Mouse (Mus musculus) heart, embryonic 15.5 days (tissue): ENCODE measurements around the gene Ap1g2. TPM values are rescaled to one million over a fixed set of nuclear protein-coding genes. Genes with fewer than 3 reads are reported as not detected.

Source experiments
- ATAC-seq: fragments of 200-750 bp; cut with Nextera tagmentation; replicated peaks from 2 replicates; pipeline ENCODE4 v1.8.0; 2017; ENCODE audit warnings: low read depth, moderate TSS enrichment; ENCODE audit not compliant: insufficient number of reproducible peaks, insufficient read depth, low FRiP score
- H3K27ac ChIP-seq: fragments of 300-500 bp; sonication (generic); 2 replicates; pipeline ENCODE4 v1.5.1; 2015; ENCODE audit warnings: mild to moderate bottlenecking, inconsistent platforms
- H3K27me3 ChIP-seq: fragments of 300-500 bp; sonication (generic); 2 replicates; pipeline ENCODE4 v1.6.1; 2015; ENCODE audit warnings: inconsistent platforms
- H3K36me3 ChIP-seq: fragments of 300-500 bp; sonication (generic); 2 replicates; pipeline ENCODE4 v1.6.1; 2015; ENCODE audit warnings: mild to moderate bottlenecking, inconsistent platforms
- H3K4me1 ChIP-seq: fragments of 300-500 bp; sonication (generic); replicated peaks from 2 replicates; pipeline ENCODE4 v1.6.1; 2015; ENCODE audit warnings: inconsistent platforms
- H3K4me2 ChIP-seq: fragments of 300-500 bp; sonication (generic); 2 replicates; pipeline ENCODE4 v1.6.1; 2015; ENCODE audit warnings: inconsistent platforms, mild to moderate bottlenecking, moderate library complexity
- H3K4me3 ChIP-seq: fragments of 300-500 bp; sonication (generic); 2 replicates; pipeline ENCODE4 v1.5.1; 2015; ENCODE audit warnings: mild to moderate bottlenecking, inconsistent platforms
- H3K9ac ChIP-seq: fragments of 300-500 bp; sonication (generic); 2 replicates; pipeline ENCODE4 v1.6.1; 2015; ENCODE audit warnings: mild to moderate bottlenecking, inconsistent platforms
- H3K9me3 ChIP-seq: fragments of 300-500 bp; sonication (generic); replicated peaks from 2 replicates; pipeline ENCODE4 v1.6.1; 2016; ENCODE audit warnings: inconsistent platforms
- WGBS: fragments of 180-500 bp; shearing (Covaris S2); methylation state at CpG from one replicate; pipeline ENCODE4 v1.1.7; 2015; ENCODE audit warnings: mixed read lengths; 5-methylcytosine and 5-hydroxymethylcytosine counted together
- polyA plus RNA-seq: library from polyadenylated mRNA; unstranded; fragments of >200 nt; fragmentation: Nextera tagmentation; extraction: Ambion mirVana; gene quantifications from 2 replicates; pipeline ENCODE4 v1.2.1, GENCODE M21; 2015

Ap1g2 gene
- polyA plus RNA-seq, 1 experiment from 2014 or later, result 8.5 TPM

- H3K9me3 ChIP-seq, result no peaks in the 10 kb centered on the region
- H3K36me3 ChIP-seq, result no peaks in the 10 kb centered on the region
- no peak overlapping the region for H3K9ac ChIP-seq
- no peak for ATAC-seq
- 64% methylated on average over 4 of the region's 4 CpGs for WGBS
- H3K4me1 ChIP-seq, result no peaks in the 10 kb centered on the region; the same call in 1 of the 2 replicates
- H3K27me3 ChIP-seq, result 0 out of 2 replicates have a peak, but pooled peaks cover 3% of the 10 kb centered on the region
- no peak overlapping the region for H3K4me3 ChIP-seq
- no peak overlapping the region for H3K4me2 ChIP-seq
- H3K27ac ChIP-seq, result no peak overlapping the region
Measured at GRCm38 (mm10) chr14:55053050-55053449, 53.3 kb downstream of the Ap1g2 start.

- no peak overlapping the region for H3K9ac ChIP-seq
- 77% methylated on average over 9 of the region's 9 CpGs for WGBS
- no peaks in the 10 kb centered on the region for H3K9me3 ChIP-seq
- H3K4me2 ChIP-seq, result no peak overlapping the region
- H3K4me3 ChIP-seq, result no peak overlapping the region
- 0 out of 2 replicates have a peak, but pooled peaks cover 3% of the 10 kb centered on the region for H3K27me3 ChIP-seq
- no peaks in the 10 kb centered on the region; the same call in 1 of the 2 replicates for H3K4me1 ChIP-seq
- ATAC-seq, result no peak
- no peaks in the 10 kb centered on the region for H3K36me3 ChIP-seq
- H3K27ac ChIP-seq, result no peak overlapping the region
Measured at GRCm38 (mm10) chr14:55052496-55052895, 53.9 kb downstream of the Ap1g2 start.

Other genes with a start within 250 kb of the Ap1g2 start
- gene Homez, start 235.6 kb downstream of the Ap1g2 start, polyA plus RNA-seq, result 5.4 and 7.1 TPM in 2 replicates
- gene Ppp1r3e, start 229.0 kb downstream of the Ap1g2 start, polyA plus RNA-seq, result 1.2 and 1.5 TPM in 2 replicates
- gene Bcl2l2, start 223.2 kb downstream of the Ap1g2 start, polyA plus RNA-seq, result 3.3 and 3.4 TPM in 2 replicates
- not detected in 2 replicates for gene Gm20521, start 223.2 kb downstream of the Ap1g2 start, polyA plus RNA-seq
- gene Pabpn1, start 214.1 kb downstream of the Ap1g2 start, polyA plus RNA-seq, result 56.5 and 73.4 TPM in 2 replicates
- 30.2 and 40.9 TPM in 2 replicates for gene Slc22a17, start 193.5 kb downstream of the Ap1g2 start, polyA plus RNA-seq
- gene Efs, start 180.5 kb downstream of the Ap1g2 start, polyA plus RNA-seq, result 10.6 and 18.8 TPM in 2 replicates
- gene Il25, start 173.9 kb downstream of the Ap1g2 start, polyA plus RNA-seq, result not detected in 2 replicates
- 0.74 and 2.4 TPM in 2 replicates for gene Cmtm5, start 170.3 kb downstream of the Ap1g2 start, polyA plus RNA-seq
- 2,004 and 2,041 TPM in 2 replicates for gene Myh6, start 139.7 kb downstream of the Ap1g2 start, polyA plus RNA-seq
- gene Gm17428, start 129.7 kb downstream of the Ap1g2 start, polyA plus RNA-seq, result not detected in 2 replicates
- gene Myh7, start 112.0 kb downstream of the Ap1g2 start, polyA plus RNA-seq, result 4,763 and 4,914 TPM in 2 replicates
- 56.2 and 57.1 TPM in 2 replicates for gene Ngdn, start 91.1 kb downstream of the Ap1g2 start, polyA plus RNA-seq
- 2.6 and 3.6 TPM in 2 replicates for gene Zfhx2, start 14.3 kb downstream of the Ap1g2 start, polyA plus RNA-seq
- gene Thtpa, start 11.8 kb downstream of the Ap1g2 start, polyA plus RNA-seq, result 13.2 and 15.6 TPM in 2 replicates
- gene Jph4, start 10.3 kb upstream of the Ap1g2 start, polyA plus RNA-seq, result 0.24 and 0.55 TPM in 2 replicates
- gene Dhrs2, start 115.4 kb upstream of the Ap1g2 start, polyA plus RNA-seq, result 0.14 TPM in 1 of 2 replicates, not detected in the other